Mouse (Mus musculus) liver, postnatal 0 days (tissue): ENCODE results near the gene Pold4. TPM values are rescaled to one million over a fixed set of nuclear protein-coding genes. Genes with fewer than 3 reads are reported as not detected.

Experiments used
- ATAC-seq: fragments of 200-750 bp; cut with Nextera tagmentation; 2 replicates; pipeline ENCODE4 v1.8.0; 2017; ENCODE audit warnings: mild to moderate bottlenecking, moderate library complexity
- DNase-seq: peaks from one replicate; pipeline ENCODE4 v3.0.0-alpha.2; 2016
- H3K27ac ChIP-seq: fragments of 300-500 bp; sonication (generic); 2 replicates; pipeline ENCODE4 v1.5.1; 2014; ENCODE audit warnings: antibody characterized with exemption, moderate library complexity, mild to moderate bottlenecking, low read depth
- H3K27me3 ChIP-seq: fragments of 300-500 bp; sonication (generic); 2 replicates; pipeline ENCODE4 v1.6.1; 2014; ENCODE audit warnings: low read length, control low read depth, mixed read lengths; ENCODE audit not compliant: insufficient read depth
- H3K36me3 ChIP-seq: fragments of 300-500 bp; sonication (generic); replicated peaks from 2 replicates; pipeline ENCODE4 v1.6.1; 2014; ENCODE audit warnings: mild to moderate bottlenecking, control low read depth, low read length, moderate library complexity, mixed read lengths; ENCODE audit not compliant: insufficient read depth
- H3K4me1 ChIP-seq: fragments of 300-500 bp; sonication (generic); 2 replicates; pipeline ENCODE4 v1.6.1; 2014; ENCODE audit warnings: antibody characterized with exemption, mild to moderate bottlenecking, control low read depth; ENCODE audit not compliant: insufficient read depth
- H3K4me2 ChIP-seq: fragments of 300-500 bp; sonication (generic); 2 replicates; pipeline ENCODE4 v1.6.1; 2014; ENCODE audit warnings: low read depth, mild to moderate bottlenecking, low read length, moderate library complexity, mixed read lengths
- H3K4me3 ChIP-seq: fragments of 300-500 bp; sonication (generic); 2 replicates; pipeline ENCODE4 v1.5.1; 2014; ENCODE audit warnings: low read depth, low read length
- H3K9ac ChIP-seq: fragments of 300-500 bp; sonication (generic); replicated peaks from 2 replicates; pipeline ENCODE4 v1.6.1; 2014; ENCODE audit warnings: mild to moderate bottlenecking, moderate library complexity
- H3K9me3 ChIP-seq: fragments of 300-500 bp; sonication (generic); 2 replicates; pipeline ENCODE4 v1.6.1; 2016; ENCODE audit warnings: mild to moderate bottlenecking, control low read depth, low read length, mixed read lengths
- CTCF ChIP-seq: sonication (generic); IDR thresholded peaks from 2 replicates; pipeline ENCODE4 v1.5.1; 2016; ENCODE audit warnings: antibody characterized with exemption, low read depth
- EP300 ChIP-seq: IDR thresholded peaks from 2 replicates; pipeline ENCODE4 v1.6.1; 2016; ENCODE audit warnings: antibody characterized with exemption, low read depth, mild to moderate bottlenecking
- WGBS: fragments of 180-500 bp; shearing (Covaris S2); extraction: QIAGEN DNeasy Blood & Tissue Kit; methylation state at CpG from one replicate; pipeline ENCODE4 v1.1.7; 2014; ENCODE audit not compliant: insufficient replicate concordance; 5-methylcytosine and 5-hydroxymethylcytosine counted together
- microRNA-seq: library from miRNA; unstranded; fragments of <30 nt; microRNA quantifications from one replicate; pipeline ENCODE4, GENCODE M21; 2016
- polyA plus RNA-seq: library from polyadenylated mRNA; unstranded; fragments of >200 nt; fragmentation: Nextera tagmentation; extraction: Ambion mirVana; gene quantifications from 2 replicates; pipeline ENCODE4 v1.2.1, GENCODE M21; 2015

The Pold4 gene
- polyA plus RNA-seq, 1 experiment from 2014 or later = 31.1 TPM

DNA sequence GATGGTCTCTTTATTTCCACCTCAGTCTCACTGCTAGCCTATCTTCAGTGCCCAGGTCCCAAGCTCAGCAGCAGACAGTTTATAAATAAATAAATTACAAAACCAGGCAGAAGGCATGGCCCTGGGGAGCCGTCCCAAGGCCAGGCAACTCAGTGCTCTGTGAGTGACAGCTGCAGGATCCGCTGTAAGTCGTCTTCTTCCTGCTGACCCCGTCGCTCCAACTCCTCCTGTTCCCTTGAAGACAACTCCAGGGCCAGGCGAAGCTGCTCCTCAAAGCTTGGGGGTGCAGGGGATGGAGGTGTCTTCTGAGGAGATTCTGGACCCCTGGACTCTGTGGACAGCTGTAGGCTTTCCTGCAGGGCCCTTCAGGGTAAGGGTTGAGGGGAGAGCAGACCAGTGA, 38.5 kb downstream of the Pold4 start:
- WGBS = 72% methylated on average over 6 of the region's 6 CpGs
- TF ChIP-seq CTCF (no peak), EP300 (no peak)

DNA sequence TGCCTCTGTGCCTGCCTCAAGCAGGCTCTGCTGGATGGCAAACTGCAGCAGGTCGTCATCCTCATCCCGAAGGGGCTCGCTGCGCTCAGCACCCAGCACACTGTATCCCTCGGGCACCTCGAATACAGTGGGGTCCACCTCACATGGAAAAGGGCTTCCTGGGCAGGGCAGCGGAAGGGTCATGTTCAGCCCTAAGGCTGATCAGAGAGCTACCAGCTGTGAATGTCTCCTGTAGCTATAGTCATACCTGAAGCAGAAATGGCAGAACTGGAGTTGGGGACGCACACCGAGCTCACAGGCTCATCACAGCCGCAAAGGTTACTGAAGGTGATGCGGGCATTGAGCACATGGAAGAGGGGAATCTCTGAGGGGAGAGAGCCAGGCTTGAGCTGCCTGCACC, 39.3 kb downstream of the Pold4 start:
- Histone ChIP-seq H3K4me3 (no peak overlapping the region), H3K36me3 (no peaks in the 10 kb centered on the region), H3K4me1 (peaks cover 11% of the 10 kb centered on the region), H3K9ac (no peak overlapping the region), H3K27me3 (no peaks in the 10 kb centered on the region), H3K27ac (no peak overlapping the region), H3K9me3 (no peaks in the 10 kb centered on the region; the same call in 1 of the 2 replicates), H3K4me2 (no peak overlapping the region)
- 88% methylated on average over 11 of the region's 11 CpGs for WGBS
- ATAC-seq (no peak), DNase-seq (no peak)
- TF ChIP-seq EP300 (no peak), CTCF (no peak)

More for the DNA sequence above, 38.5 kb downstream of the Pold4 start:
- Histone ChIP-seq H3K4me1 (peaks cover 11% of the 10 kb centered on the region), H3K36me3 (no peaks in the 10 kb centered on the region), H3K27ac (no peak overlapping the region), H3K9ac (no peak overlapping the region), H3K4me3 (no peak overlapping the region), H3K27me3 (no peaks in the 10 kb centered on the region), H3K4me2 (no peak overlapping the region), H3K9me3 (no peaks in the 10 kb centered on the region)
- DNase-seq = no peak
- no peak for ATAC-seq

DNA sequence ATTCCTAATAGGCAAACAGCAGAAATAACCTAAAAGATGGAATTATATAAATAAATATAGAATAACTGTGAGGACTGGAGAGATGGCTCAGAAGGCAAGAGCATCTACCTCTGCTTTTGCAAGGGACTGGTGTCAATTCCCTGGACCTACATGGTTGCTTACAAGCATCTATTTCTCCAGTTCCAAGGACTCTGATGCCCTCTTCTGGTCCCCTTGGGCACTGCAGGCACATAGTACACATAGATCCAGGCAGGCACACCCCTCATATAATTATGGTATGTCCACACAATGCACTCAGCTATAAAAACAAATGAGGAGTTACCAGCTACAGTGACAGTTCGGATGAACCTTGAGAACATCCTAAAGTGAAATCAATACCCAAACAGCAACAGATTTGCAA, 47.8 kb downstream of the Pold4 start:
- H3K9ac ChIP-seq = no peak overlapping the region
- H3K9me3 ChIP-seq = peaks cover 3% of the 10 kb centered on the region; the same call in 1 of the 2 replicates
- H3K4me1 ChIP-seq = peaks cover 19% of the 10 kb centered on the region
- H3K36me3 ChIP-seq = peaks cover 2% of the 10 kb centered on the region; the same call in 1 of the 2 replicates
- no peaks in the 10 kb centered on the region for H3K27me3 ChIP-seq
- peak; percentile 51 for TF ChIP-seq CTCF
- TF ChIP-seq EP300 = no peak
- H3K4me3 ChIP-seq = no peak overlapping the region
- no peak overlapping the region for H3K4me2 ChIP-seq
- DNase-seq (no peak), ATAC-seq (no peak)
- no peak overlapping the region for H3K27ac ChIP-seq
- WGBS = 81% methylated on average over 1 of the region's 1 CpGs

- ATAC-seq = no peak
- H3K9ac ChIP-seq = no peak overlapping the region
- H3K27ac ChIP-seq = no peak overlapping the region
- TF ChIP-seq EP300 = no peak
- no peak for TF ChIP-seq CTCF
- no peak overlapping the region for H3K4me3 ChIP-seq
- peaks cover 2% of the 10 kb centered on the region; the same call in 1 of the 2 replicates for H3K36me3 ChIP-seq
- H3K4me2 ChIP-seq = no peak overlapping the region
- peaks cover 19% of the 10 kb centered on the region for H3K4me1 ChIP-seq
- peaks cover 3% of the 10 kb centered on the region; the same call in 1 of the 2 replicates for H3K9me3 ChIP-seq
- no peak for DNase-seq
- H3K27me3 ChIP-seq = no peaks in the 10 kb centered on the region
- 89% methylated on average over 9 of the region's 9 CpGs for whole genome bisulfite sequencing
Observed at GRCm38 (mm10) chr19:4280425-4280824, 48.7 kb downstream of the Pold4 start.

DNA sequence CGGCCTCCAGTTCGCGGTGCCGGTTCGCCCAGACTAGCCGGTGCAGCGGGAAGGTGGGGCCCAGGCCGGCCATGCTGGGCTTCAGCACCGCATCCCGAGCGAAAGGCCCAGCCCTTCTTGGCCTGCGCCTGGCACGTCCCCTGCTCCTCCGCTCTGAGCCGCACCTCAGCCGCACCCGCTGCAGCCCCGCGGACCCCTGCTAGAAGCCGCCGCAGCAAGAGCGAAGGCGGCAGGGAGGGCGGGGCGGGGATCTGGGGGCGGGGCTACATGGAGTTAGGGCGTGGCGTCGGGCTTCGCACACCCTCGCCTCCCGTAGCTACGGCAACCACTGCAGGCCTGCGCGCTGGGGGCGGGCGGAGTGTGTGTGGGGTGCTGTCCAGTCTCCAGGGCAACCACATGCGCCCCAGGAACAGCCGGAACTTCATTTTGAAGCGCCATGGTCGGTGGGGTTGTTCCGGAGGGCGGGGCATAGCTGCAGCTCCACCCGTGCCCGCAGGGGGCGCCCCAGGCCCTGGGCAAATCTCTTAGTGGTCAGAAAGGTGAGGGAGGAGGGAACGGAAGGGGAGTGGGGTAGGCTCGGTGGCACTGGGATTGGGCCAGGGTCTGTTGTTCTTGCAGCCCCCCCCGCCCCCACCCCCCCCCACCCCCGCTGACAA, 51.3 kb downstream of the Pold4 start, which contains the start of gene Ankrd13d:
TSS of gene Ankrd13d (minus strand) at position 240 of the 656 bp plus-strand sequence.
- peak within 1 kb of the TSS; percentile 59 for H3K4me3 ChIP-seq
- peak; percentile 92 for ATAC-seq
- H3K4me1 ChIP-seq = peaks cover 19% of the 10 kb centered on the region
- peak within 1 kb of the TSS; percentile 71 for H3K27ac ChIP-seq
- H3K4me2 ChIP-seq = peak within 1 kb of the TSS; percentile 76
- H3K36me3 ChIP-seq = peaks cover 27% of the 10 kb centered on the region
- TF ChIP-seq CTCF (peak; percentile 83), EP300 (no peak)
- no peaks in the 10 kb centered on the region for H3K27me3 ChIP-seq
- WGBS = under 1% methylated on average over 42 of the region's 50 CpGs
- peaks cover 3% of the 10 kb centered on the region; the same call in 1 of the 2 replicates for H3K9me3 ChIP-seq
- peak; percentile 91 for DNase-seq
- H3K9ac ChIP-seq = peak within 1 kb of the TSS; percentile 57

Small RNA genes lying within 50 kb of the gene (microRNA-seq; reads per million reads assigned to microRNA genes)
- gene Gm26115 (not detected), gene Mir6985 (not detected)

Other genes with a start within 250 kb of the Pold4 start
- 19.3 and 22.0 TPM in 2 replicates for gene Acy3, start 245.3 kb upstream of the Pold4 start, polyA plus RNA-seq
- not detected in 2 replicates for gene Tbx10, start 239.1 kb upstream of the Pold4 start, polyA plus RNA-seq
- gene Nudt8, start 231.3 kb upstream of the Pold4 start, polyA plus RNA-seq = 22.0 and 23.0 TPM in 2 replicates
- 0.26 and 0.49 TPM in 2 replicates for gene Gm49405, start 231.3 kb upstream of the Pold4 start, polyA plus RNA-seq
- 0.36 and 0.74 TPM in 2 replicates for gene Doc2g, start 228.6 kb upstream of the Pold4 start, polyA plus RNA-seq
- 171 and 172 TPM in 2 replicates for gene Ndufv1, start 219.1 kb upstream of the Pold4 start, polyA plus RNA-seq
- gene Gstp1, start 193.9 kb upstream of the Pold4 start, polyA plus RNA-seq = 428 and 442 TPM in 2 replicates
- 5.8 and 6.4 TPM in 2 replicates for gene Gstp2, start 185.9 kb upstream of the Pold4 start, polyA plus RNA-seq
- 64.5 and 67.3 TPM in 2 replicates for gene Gstp3, start 172.3 kb upstream of the Pold4 start, polyA plus RNA-seq
- 0.38 and 0.43 TPM in 2 replicates for gene Cabp2, start 150.3 kb upstream of the Pold4 start, polyA plus RNA-seq
- 91.2 and 91.9 TPM in 2 replicates for gene Cdk2ap2, start 134.7 kb upstream of the Pold4 start, polyA plus RNA-seq
- 6.6 and 7.4 TPM in 2 replicates for gene Pitpnm1, start 131.9 kb upstream of the Pold4 start, polyA plus RNA-seq
- gene Aip, start 106.0 kb upstream of the Pold4 start, polyA plus RNA-seq = 23.1 and 26.8 TPM in 2 replicates
- not detected in 2 replicates for gene Gpr152, start 92.1 kb upstream of the Pold4 start, polyA plus RNA-seq
- 0.11 and 0.15 TPM in 2 replicates for gene Cabp4, start 87.9 kb upstream of the Pold4 start, polyA plus RNA-seq
- 63.0 and 64.4 TPM in 2 replicates for gene Coro1b, start 83.3 kb upstream of the Pold4 start, polyA plus RNA-seq
- 35.7 and 35.8 TPM in 2 replicates for gene Ptprcap, start 78.3 kb upstream of the Pold4 start, polyA plus RNA-seq
- gene Rps6kb2, start 68.5 kb upstream of the Pold4 start, polyA plus RNA-seq = 22.1 and 23.0 TPM in 2 replicates
- 0.73 and 0.90 TPM in 2 replicates for gene Carns1, start 56.4 kb upstream of the Pold4 start, polyA plus RNA-seq
- 8.4 and 9.9 TPM in 2 replicates for gene Tbc1d10c, start 40.6 kb upstream of the Pold4 start, polyA plus RNA-seq
- 269 and 284 TPM in 2 replicates for gene Ppp1ca, start 39.8 kb upstream of the Pold4 start, polyA plus RNA-seq
- 8.0 and 9.0 TPM in 2 replicates for gene Rad9a, start 30.2 kb upstream of the Pold4 start, polyA plus RNA-seq
- 0.91 and 1.1 TPM in 2 replicates for gene Clcf1, start 17.7 kb upstream of the Pold4 start, polyA plus RNA-seq
- gene AC109138.7, start 17.5 kb upstream of the Pold4 start, polyA plus RNA-seq = not detected in 2 replicates
- 3.3 and 3.4 TPM in 2 replicates for gene Ssh3, start 37.3 kb downstream of the Pold4 start, polyA plus RNA-seq
- 0.54 and 0.92 TPM in 2 replicates for gene Ankrd13d, start 51.2 kb downstream of the Pold4 start, polyA plus RNA-seq
- gene Grk2, start 74.3 kb downstream of the Pold4 start, polyA plus RNA-seq = 11.9 and 14.8 TPM in 2 replicates
- 7.8 and 8.5 TPM in 2 replicates for gene Kdm2a, start 166.4 kb downstream of the Pold4 start, polyA plus RNA-seq
- gene Rhod, start 207.5 kb downstream of the Pold4 start, polyA plus RNA-seq = 14.8 and 19.0 TPM in 2 replicates
- gene Syt12, start 245.5 kb downstream of the Pold4 start, polyA plus RNA-seq = 0.15 and 0.19 TPM in 2 replicates